Mouse (Mus musculus): ENCODE data around the gene Sptb. TPM values are rescaled to one million over a fixed set of nuclear protein-coding genes. Genes with fewer than 3 reads are reported as not detected.

Sptb gene
- total and polyA plus RNA-seq, 2 experiments: 0.43 to 0.46 TPM

DNA sequence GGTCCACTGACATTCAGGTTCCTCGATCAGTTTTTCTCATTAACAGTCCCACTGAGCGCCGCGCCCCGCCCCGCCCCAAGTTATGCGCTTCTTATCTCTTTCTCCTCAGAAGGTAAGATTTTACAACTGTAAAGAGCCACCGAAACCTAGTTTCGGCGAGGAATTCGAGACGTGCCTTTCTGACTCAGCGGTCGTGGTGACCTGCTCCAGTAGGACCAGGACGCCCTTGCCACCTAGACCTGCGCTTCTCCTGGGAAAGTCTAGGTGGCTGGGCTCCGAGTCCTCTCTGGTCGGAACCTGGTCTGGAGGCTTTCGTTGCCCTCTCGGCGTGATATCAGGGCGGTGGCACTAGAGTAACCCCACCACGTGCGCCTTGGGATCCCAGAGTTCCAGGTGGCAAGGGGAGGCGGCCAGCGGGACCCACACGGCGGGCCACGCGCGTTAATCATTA, 177.4 kb downstream of the Sptb start:
- Histone ChIP-seq H3K9ac (ENCODE audit: low read depth, low read length) (peak overlapping the region; percentile 90), H3K27ac (replicated peaks; ENCODE audit: insufficient read depth, low read depth, low read length) (peak overlapping the region; percentile 43)
- 1% methylated on average over 31 of the region's 31 CpGs for WGBS

DNA sequence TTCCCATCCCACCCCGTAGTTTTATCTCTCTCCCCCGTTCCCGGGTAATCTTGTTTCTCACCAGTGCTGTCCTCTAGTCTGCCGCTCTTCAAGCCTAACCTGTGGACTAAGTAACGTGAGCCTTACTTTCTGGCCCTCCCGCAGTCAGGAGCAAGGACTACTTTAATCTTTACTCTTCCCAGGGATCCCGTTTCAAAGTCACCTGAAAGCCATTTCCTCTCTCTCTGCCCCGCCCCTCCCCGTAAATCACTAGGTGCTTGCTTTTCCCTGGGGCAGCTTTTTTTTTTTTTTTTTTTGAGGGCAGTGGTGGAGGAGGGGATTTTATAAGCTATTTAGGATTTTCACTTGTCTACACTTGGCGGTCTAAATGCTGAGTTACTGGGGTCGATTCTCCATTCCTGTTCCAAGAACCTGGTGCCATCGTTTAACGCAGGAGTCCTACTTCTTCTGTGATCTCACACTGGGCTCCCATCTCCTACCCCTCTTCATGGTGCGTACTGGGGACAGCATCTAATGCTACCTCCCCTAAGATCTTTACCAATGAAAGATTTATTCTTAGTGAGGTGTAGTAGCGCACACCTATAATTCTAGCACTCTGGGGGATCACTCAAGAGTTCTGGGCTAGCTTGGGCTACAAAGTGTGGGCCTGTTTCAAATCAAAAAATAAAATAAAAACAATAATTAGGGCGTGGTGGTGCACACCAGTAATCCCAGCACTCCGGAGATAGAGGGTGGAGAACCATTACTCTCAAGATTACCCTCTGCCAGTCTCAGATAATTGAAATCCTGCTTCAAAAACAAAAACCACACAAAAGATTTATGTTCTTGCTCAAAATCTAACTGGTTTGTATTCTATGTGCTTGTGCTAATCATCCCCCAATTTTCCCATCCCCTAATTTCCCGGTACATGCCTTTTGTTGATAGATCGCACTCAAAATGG, 178.1 kb downstream of the Sptb start:
- Histone ChIP-seq H3K27me3 (ENCODE audit: control insufficient read depth, insufficient read depth, low read length) (no peaks in the 10 kb centered on the region), H3K79me2 (ENCODE audit: control insufficient read depth, insufficient read depth, low read length) (peaks cover 10% of the 10 kb centered on the region; the same call in 1 of the 2 replicates), H3K4me3 (ENCODE audit: insufficient read depth, low read depth, low read length) (peak overlapping the region; percentile 85; the same call in 1 of the 2 replicates), H3K9ac (ENCODE audit: low read depth, low read length) (peak overlapping the region; percentile 90; the same call in 1 of the 2 replicates), H3K27ac (replicated peaks; ENCODE audit: insufficient read depth, low read depth, low read length) (no peak overlapping the region; the same call in 1 of the 2 replicates), H3K4me1 (ENCODE audit: control insufficient read depth, insufficient read depth, low read length) (peaks cover 9% of the 10 kb centered on the region), H3K36me3 (ENCODE audit: control insufficient read depth, insufficient read depth, low read length) (no peaks in the 10 kb centered on the region)
- TF ChIP-seq CTCF (IDR thresholded peaks at IDR 0.05; ENCODE audit: low read depth, low read length): no peak
- TF ChIP-seq POLR2A (IDR thresholded peaks at IDR 0.05; ENCODE audit: extremely low read depth, insufficient read depth, low read length): no peak
- WGBS: 37% methylated on average over 19 of the region's 19 CpGs
- no peak for DNase-seq (ENCODE audit: extremely low read depth, low read depth, low spot score)

More for the DNA sequence above, 177.4 kb downstream of the Sptb start:
- H3K36me3 ChIP-seq (ENCODE audit: control insufficient read depth, insufficient read depth, low read length): no peaks in the 10 kb centered on the region
- peaks cover 12% of the 10 kb centered on the region for H3K4me1 ChIP-seq (ENCODE audit: control insufficient read depth, insufficient read depth, low read length)
- H3K79me2 ChIP-seq (ENCODE audit: control insufficient read depth, insufficient read depth, low read length): peaks cover 17% of the 10 kb centered on the region; the same call in 1 of the 2 replicates
- TF ChIP-seq CTCF (IDR thresholded peaks at IDR 0.05; ENCODE audit: low read depth, low read length) (no peak), POLR2A (IDR thresholded peaks at IDR 0.05; ENCODE audit: extremely low read depth, insufficient read depth, low read length) (no peak)
- DNase-seq (ENCODE audit: extremely low read depth, low read depth, low spot score): no peak
- peak overlapping the region; percentile 85 for H3K4me3 ChIP-seq (ENCODE audit: insufficient read depth, low read depth, low read length)
- H3K27me3 ChIP-seq (ENCODE audit: control insufficient read depth, insufficient read depth, low read length): no peaks in the 10 kb centered on the region

DNA sequence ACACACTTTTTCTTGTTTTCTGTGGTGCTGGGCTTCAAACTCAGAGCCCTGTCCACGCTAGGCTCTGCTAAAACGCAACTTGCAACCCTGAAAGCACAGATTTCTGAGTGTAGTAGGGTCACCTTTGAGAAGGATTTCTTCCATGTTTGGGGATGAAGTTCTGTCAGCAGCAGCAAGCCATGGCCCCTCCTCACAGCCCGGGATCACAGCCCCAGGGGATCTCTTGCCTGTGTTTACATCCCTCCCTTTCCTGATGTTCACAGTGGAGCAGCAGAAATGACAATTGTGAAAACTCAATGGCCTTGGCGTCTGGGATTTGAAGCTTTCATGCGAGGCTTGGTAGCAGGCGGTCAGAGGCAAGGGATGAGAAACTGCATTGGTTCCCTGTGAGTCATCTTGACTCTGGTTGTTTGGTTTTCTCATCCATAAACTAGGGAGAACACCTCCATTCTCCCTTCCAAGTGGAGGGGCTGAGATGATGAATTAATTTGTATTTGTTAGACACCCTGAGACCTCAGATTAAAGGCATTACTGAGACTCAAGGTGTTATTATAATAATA, 179.7 kb downstream of the Sptb start, which contains the start of gene Plekhg3:
Gene Plekhg3 (plus strand): TSS at position 312 of the 560 bp plus-strand sequence.
- WGBS: 87% methylated on average over 6 of the region's 6 CpGs
- no peaks in the 10 kb centered on the region for H3K4me1 ChIP-seq (ENCODE audit: control insufficient read depth, insufficient read depth, low read length)
- H3K79me2 ChIP-seq (ENCODE audit: control insufficient read depth, insufficient read depth, low read length): no peaks in the 10 kb centered on the region; the same call in 1 of the 2 replicates
- TF ChIP-seq CTCF (IDR thresholded peaks at IDR 0.05; ENCODE audit: low read depth, low read length): no peak
- no peak for TF ChIP-seq POLR2A (IDR thresholded peaks at IDR 0.05; ENCODE audit: extremely low read depth, insufficient read depth, low read length)
- no peak within 1 kb of the TSS for H3K4me3 ChIP-seq (ENCODE audit: insufficient read depth, low read depth, low read length)
- no peak within 1 kb of the TSS for H3K27ac ChIP-seq (replicated peaks; ENCODE audit: insufficient read depth, low read depth, low read length)
- H3K9ac ChIP-seq (ENCODE audit: low read depth, low read length): no peak within 1 kb of the TSS
- no peaks in the 10 kb centered on the region for H3K36me3 ChIP-seq (ENCODE audit: control insufficient read depth, insufficient read depth, low read length)
- H3K27me3 ChIP-seq (ENCODE audit: control insufficient read depth, insufficient read depth, low read length): no peaks in the 10 kb centered on the region
- no peak for DNase-seq (ENCODE audit: extremely low read depth, low read depth, low spot score)

Other genes starting within 250 kb of the Sptb start
- 16.5 and 27.0 TPM in 2 replicates for gene Plekhg3, start 179.7 kb downstream of the Sptb start, total RNA-seq (2014; rRNA removed)
- gene Plekhg3, start 179.7 kb downstream of the Sptb start, polyA plus RNA-seq (2012; rRNA removed): 12.5 and 17.1 TPM in 2 replicates
- 94.0 and 99.2 TPM in 2 replicates for gene Churc1, start 55.0 kb upstream of the Sptb start, total RNA-seq (2014; rRNA removed)
- 51.8 and 54.8 TPM in 2 replicates for gene Churc1, start 55.0 kb upstream of the Sptb start, polyA plus RNA-seq (2012; rRNA removed)
- gene Fntb, start 55.0 kb upstream of the Sptb start, total RNA-seq (2014; rRNA removed): 1.4 and 1.7 TPM in 2 replicates
- gene Fntb, start 55.0 kb upstream of the Sptb start, polyA plus RNA-seq (2012; rRNA removed): 5.2 and 6.5 TPM in 2 replicates
- gene Gpx2, start 85.0 kb upstream of the Sptb start, total RNA-seq (2014; rRNA removed): 0.09 TPM in 1 of 2 replicates, not detected in the other
- 0.15 and 0.21 TPM in 2 replicates for gene Gpx2, start 85.0 kb upstream of the Sptb start, polyA plus RNA-seq (2012; rRNA removed)
- gene Rab15, start 112.4 kb upstream of the Sptb start, total RNA-seq (2014; rRNA removed): 0.20 TPM in 1 of 2 replicates, not detected in the other
- gene Rab15, start 112.4 kb upstream of the Sptb start, polyA plus RNA-seq (2012; rRNA removed): 0.11 TPM in 1 of 2 replicates, not detected in the other